Mouse (Mus musculus) stomach, embryonic 14.5 days (tissue): ENCODE results near the gene Naa40. TPM values are rescaled to one million over a fixed set of nuclear protein-coding genes. Genes with fewer than 3 reads are reported as not detected.
A peak's percentile ranks its signal among the peaks of the same experiment; 100 is the strongest.

Source experiments
- ATAC-seq: fragments of 200-750 bp; cut with Nextera tagmentation; 2 replicates; pipeline ENCODE4 v1.8.0; 2017; ENCODE audit warnings: low read depth, moderate TSS enrichment; ENCODE audit not compliant: insufficient number of reproducible peaks, insufficient read depth, low FRiP score
- H3K27ac ChIP-seq: fragments of 300-500 bp; sonication (generic); 2 replicates; pipeline ENCODE4 v1.5.1; 2014; ENCODE audit warnings: mild to moderate bottlenecking, low read length, moderate library complexity, mixed read lengths
- H3K27me3 ChIP-seq: fragments of 300-500 bp; sonication (generic); 2 replicates; pipeline ENCODE4 v1.6.1; 2014; ENCODE audit warnings: low read length, control low read depth, mixed read lengths; ENCODE audit not compliant: control insufficient read depth, insufficient read depth
- H3K36me3 ChIP-seq: fragments of 300-500 bp; sonication (generic); 2 replicates; pipeline ENCODE4 v1.6.1; 2014; ENCODE audit warnings: mild to moderate bottlenecking, control low read depth, low read length, moderate library complexity, mixed read lengths; ENCODE audit not compliant: control insufficient read depth, insufficient read depth
- H3K4me1 ChIP-seq: fragments of 300-500 bp; sonication (generic); 2 replicates; pipeline ENCODE4 v1.6.1; 2014; ENCODE audit warnings: low read length, control low read depth, mixed read lengths; ENCODE audit not compliant: control insufficient read depth, insufficient read depth
- H3K4me2 ChIP-seq: fragments of 300-500 bp; sonication (generic); replicated peaks from 2 replicates; pipeline ENCODE4 v1.6.1; 2014; ENCODE audit warnings: low read depth, low read length, control low read depth
- H3K4me3 ChIP-seq: fragments of 300-500 bp; sonication (generic); 2 replicates; pipeline ENCODE4 v1.5.1; 2014; ENCODE audit warnings: low read depth, low read length, control low read depth
- H3K9ac ChIP-seq: fragments of 300-500 bp; sonication (generic); replicated peaks from 2 replicates; pipeline ENCODE4 v1.6.1; 2014; ENCODE audit warnings: low read depth, mild to moderate bottlenecking, control low read depth, low read length, moderate library complexity, mixed read lengths
- H3K9me3 ChIP-seq: fragments of 300-500 bp; sonication (generic); 2 replicates; pipeline ENCODE4 v1.6.1; 2016; ENCODE audit warnings: low read depth, low read length, control low read depth; ENCODE audit not compliant: control insufficient read depth
- WGBS: fragments of 180-500 bp; shearing (Covaris S2); extraction: QIAGEN DNeasy Blood & Tissue Kit; methylation state at CpG from one replicate; pipeline ENCODE4 v1.1.7; 2014; 5-methylcytosine and 5-hydroxymethylcytosine counted together
- polyA plus RNA-seq: library from polyadenylated mRNA; unstranded; fragments of >200 nt; fragmentation: Nextera tagmentation; extraction: Ambion mirVana; gene quantifications from 2 replicates; pipeline ENCODE4 v1.2.1, GENCODE M21; 2014

Naa40 gene
- polyA plus RNA-seq, 1 experiment from 2014 or later: 59.6 TPM

DNA sequence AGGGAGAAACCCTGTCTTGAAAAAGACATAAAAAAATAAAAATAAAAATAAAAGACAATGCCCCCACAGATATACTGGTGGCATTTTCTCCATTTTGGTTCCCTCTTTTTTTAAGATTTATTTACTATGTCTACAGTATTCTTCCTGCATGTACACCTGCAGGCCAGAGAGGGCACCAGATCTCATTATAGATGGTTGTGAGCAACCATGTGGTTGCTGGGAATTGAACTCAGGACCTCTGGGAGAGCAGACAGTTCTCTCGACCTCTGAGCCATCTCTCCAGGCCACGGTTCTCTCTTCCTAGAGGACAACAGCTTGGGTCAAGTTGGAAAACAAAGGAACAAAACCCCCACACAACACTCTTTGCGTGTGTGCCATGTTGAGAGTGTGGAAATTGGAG, 21.0 kb upstream of the Naa40 start:
- H3K27me3 ChIP-seq: no peaks in the 10 kb centered on the region
- H3K9ac ChIP-seq: no peak overlapping the region
- WGBS: 98% methylated on average over 3 of the region's 3 CpGs
- H3K27ac ChIP-seq: no peak overlapping the region
- ATAC-seq: no peak
- H3K36me3 ChIP-seq: no peaks in the 10 kb centered on the region
- no peak overlapping the region for H3K4me3 ChIP-seq
- no peak overlapping the region for H3K4me2 ChIP-seq
- no peaks in the 10 kb centered on the region; the same call in 1 of the 2 replicates for H3K9me3 ChIP-seq
- peaks cover 28% of the 10 kb centered on the region for H3K4me1 ChIP-seq

DNA sequence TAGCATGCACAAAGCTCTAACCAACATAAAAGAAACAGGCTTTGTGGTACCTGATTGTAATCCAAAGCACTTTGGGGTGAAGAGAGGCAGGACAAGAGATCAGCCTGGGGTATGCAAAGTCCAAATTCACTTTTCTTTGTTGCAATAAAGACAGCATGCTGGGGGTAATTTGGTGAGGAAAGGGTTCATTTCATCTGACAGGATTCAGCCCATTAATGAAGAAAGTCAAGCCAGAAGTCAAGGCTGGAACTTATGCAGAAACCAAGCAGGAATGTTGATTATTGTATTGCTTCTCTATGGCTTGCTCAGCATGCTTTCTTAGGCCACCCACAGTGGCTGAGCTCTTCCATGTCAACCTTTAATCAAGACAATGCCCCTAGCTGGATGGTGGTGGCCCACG, 20.5 kb upstream of the Naa40 start:
- Histone ChIP-seq H3K27ac (no peak overlapping the region), H3K4me3 (no peak overlapping the region), H3K27me3 (no peaks in the 10 kb centered on the region), H3K4me2 (no peak overlapping the region), H3K36me3 (no peaks in the 10 kb centered on the region), H3K9ac (no peak overlapping the region), H3K4me1 (peaks cover 23% of the 10 kb centered on the region), H3K9me3 (no peaks in the 10 kb centered on the region; the same call in 1 of the 2 replicates)
- 93% methylated on average over 1 of the region's 1 CpGs for WGBS
- ATAC-seq: no peak

DNA sequence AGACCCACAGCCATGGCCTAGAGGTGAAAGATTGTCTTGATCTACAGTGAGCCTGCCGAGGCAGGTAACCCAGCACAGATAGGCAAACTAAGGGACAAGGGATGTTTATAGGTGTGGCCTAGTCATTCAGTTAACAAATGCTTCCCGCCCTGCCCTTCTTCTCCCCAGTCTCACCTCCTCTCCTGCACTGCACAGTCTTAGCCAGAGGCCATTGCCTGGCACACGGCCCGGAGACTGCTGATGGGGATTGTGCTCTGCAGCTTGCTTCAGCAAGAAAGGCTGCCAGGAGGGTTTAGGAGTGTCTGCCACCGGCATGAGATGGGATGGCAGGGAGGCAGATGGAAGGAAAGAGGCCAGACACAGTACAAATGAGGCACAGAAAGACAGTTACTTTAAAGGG, 16.9 kb upstream of the Naa40 start:
- H3K36me3 ChIP-seq: no peaks in the 10 kb centered on the region
- H3K9ac ChIP-seq: no peak overlapping the region
- 74% methylated on average over 5 of the region's 5 CpGs for WGBS
- ATAC-seq: no peak
- no peak overlapping the region for H3K27ac ChIP-seq
- no peak overlapping the region for H3K4me2 ChIP-seq
- no peak overlapping the region for H3K4me3 ChIP-seq
- no peaks in the 10 kb centered on the region; the same call in 1 of the 2 replicates for H3K9me3 ChIP-seq
- H3K4me1 ChIP-seq: no peaks in the 10 kb centered on the region
- no peaks in the 10 kb centered on the region for H3K27me3 ChIP-seq

DNA sequence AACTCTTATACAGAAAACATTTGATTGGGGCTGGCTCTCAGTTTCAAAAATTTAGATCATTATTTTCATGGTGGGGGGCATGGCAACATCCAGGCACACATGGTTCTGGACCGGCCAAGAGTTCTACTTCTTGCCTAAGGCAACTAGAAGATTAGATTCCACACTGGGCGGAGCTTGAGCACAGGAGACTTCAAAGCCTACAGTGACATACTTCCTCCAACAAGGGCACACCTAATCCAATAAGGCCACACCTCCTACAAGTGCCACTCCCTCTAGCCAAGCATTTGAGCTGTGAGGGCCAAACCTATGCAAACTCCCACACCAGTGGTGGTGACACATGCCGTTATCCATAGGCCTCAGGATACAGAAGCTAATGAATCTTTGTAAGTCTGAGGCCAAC, 5.0 kb upstream of the Naa40 start:
- H3K9me3 ChIP-seq: no peaks in the 10 kb centered on the region
- no peaks in the 10 kb centered on the region for H3K4me1 ChIP-seq
- H3K36me3 ChIP-seq: no peaks in the 10 kb centered on the region
- H3K4me3 ChIP-seq: no peak overlapping the region
- no peaks in the 10 kb centered on the region for H3K27me3 ChIP-seq
- 66% methylated on average over 3 of the region's 3 CpGs for WGBS
- no peak overlapping the region for H3K9ac ChIP-seq
- no peak overlapping the region for H3K4me2 ChIP-seq
- ATAC-seq: no peak
- H3K27ac ChIP-seq: no peak overlapping the region

DNA sequence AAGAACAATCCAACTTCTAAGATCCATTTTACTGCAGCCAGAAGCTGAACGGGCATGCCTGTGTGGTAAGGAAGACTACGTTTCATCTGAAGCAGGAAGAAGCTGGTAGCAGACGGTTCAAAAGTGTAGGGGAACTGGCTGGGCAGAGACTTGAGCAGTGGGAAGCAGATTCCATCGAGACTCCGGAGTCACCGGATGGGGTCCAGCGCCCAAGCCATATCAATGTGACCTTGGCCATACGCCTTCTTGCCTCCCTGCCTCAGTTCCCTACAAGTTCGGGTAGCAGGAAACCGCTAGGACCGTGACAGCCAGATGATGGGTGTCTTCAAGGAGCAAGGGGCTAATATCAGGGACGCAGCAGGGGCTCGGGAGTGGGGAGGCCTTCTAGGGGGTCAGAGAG, 692 bp downstream of the Naa40 start:
- WGBS: 4% methylated on average over 13 of the region's 13 CpGs
- Histone ChIP-seq H3K4me2 (peak overlapping the region; percentile 96), H3K27ac (peak overlapping the region; percentile 71), H3K27me3 (no peaks in the 10 kb centered on the region), H3K9me3 (no peaks in the 10 kb centered on the region), H3K36me3 (no peaks in the 10 kb centered on the region), H3K9ac (peak overlapping the region; percentile 72), H3K4me3 (peak overlapping the region; percentile 79), H3K4me1 (peaks cover 10% of the 10 kb centered on the region; the same call in 1 of the 2 replicates)
- no peak; the same call in 1 of the 2 replicates for ATAC-seq

DNA sequence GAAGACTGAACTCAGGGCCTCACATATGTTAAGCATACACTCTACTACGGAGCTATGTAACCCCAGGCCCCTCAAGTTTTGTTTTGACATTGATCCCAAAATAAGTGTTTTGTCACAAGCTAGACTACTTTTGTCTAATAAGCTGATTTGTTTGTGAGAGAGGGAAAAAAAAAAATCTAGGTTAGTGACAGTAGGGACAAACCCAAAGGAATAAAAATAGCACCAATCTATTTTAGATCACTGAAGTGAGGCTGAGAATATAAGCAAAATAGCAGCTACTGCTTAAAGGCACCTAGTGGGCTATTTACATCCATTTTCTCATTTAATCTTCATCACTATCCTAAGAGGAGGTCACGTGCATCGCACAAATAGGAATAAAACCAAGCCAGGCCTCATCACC, 1.4 kb downstream of the Naa40 start:
- no peaks in the 10 kb centered on the region for H3K27me3 ChIP-seq
- ATAC-seq: no peak
- peaks cover 10% of the 10 kb centered on the region; the same call in 1 of the 2 replicates for H3K4me1 ChIP-seq
- peak overlapping the region; percentile 79; the same call in 1 of the 2 replicates for H3K4me3 ChIP-seq
- no peaks in the 10 kb centered on the region for H3K9me3 ChIP-seq
- H3K4me2 ChIP-seq: peak overlapping the region; percentile 96
- H3K36me3 ChIP-seq: no peaks in the 10 kb centered on the region
- H3K9ac ChIP-seq: peak overlapping the region; percentile 72; the same call in 1 of the 2 replicates
- WGBS: 82% methylated on average over 3 of the region's 3 CpGs
- no peak overlapping the region for H3K27ac ChIP-seq

DNA sequence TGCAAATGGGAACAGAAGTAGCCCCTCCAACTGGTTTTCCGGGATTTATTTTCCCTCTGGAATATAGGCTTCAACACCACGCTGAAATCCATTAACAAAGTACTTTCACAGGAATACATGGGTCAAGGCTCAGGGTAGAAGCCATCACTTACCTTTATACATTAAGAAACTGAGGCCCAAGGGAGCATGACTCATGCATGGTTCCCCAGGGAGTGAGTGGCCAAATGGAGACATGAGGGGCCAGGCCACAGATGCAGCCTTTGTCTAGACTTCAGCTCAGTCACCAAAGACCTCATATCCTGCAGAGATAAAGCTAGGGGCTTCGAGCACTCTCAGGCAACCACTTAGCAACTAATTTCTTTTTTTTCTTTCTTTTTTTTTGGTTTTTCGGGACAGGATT, 4.2 kb downstream of the Naa40 start:
- Histone ChIP-seq H3K9ac (no peak overlapping the region), H3K4me2 (no peak overlapping the region), H3K27me3 (no peaks in the 10 kb centered on the region), H3K4me3 (no peak overlapping the region), H3K27ac (no peak overlapping the region), H3K4me1 (peaks cover 10% of the 10 kb centered on the region; the same call in 1 of the 2 replicates), H3K9me3 (no peaks in the 10 kb centered on the region), H3K36me3 (peaks cover 12% of the 10 kb centered on the region; the same call in 1 of the 2 replicates)
- 94% methylated on average over 4 of the region's 4 CpGs for WGBS
- no peak for ATAC-seq

DNA sequence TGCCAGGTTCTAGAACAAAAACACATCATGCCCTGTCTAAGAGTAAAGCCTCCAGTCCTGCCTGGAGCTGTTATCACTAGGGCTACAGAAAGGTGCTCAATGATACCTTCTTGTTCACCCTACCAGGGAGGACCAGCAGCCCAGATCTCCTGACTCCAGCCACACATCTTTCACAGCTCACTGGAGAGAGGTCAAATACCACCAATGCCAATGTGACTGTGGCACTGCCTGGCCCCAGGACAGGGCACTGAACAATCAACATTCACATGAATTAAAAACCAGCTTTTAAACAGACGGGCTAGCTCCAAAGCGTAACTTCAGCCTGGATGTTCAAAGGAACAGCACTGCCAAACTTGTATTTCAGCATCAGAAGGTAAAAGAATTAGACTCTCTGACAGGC, 5.0 kb downstream of the Naa40 start:
- H3K27ac ChIP-seq: no peak overlapping the region
- 94% methylated on average over 2 of the region's 2 CpGs for WGBS

DNA sequence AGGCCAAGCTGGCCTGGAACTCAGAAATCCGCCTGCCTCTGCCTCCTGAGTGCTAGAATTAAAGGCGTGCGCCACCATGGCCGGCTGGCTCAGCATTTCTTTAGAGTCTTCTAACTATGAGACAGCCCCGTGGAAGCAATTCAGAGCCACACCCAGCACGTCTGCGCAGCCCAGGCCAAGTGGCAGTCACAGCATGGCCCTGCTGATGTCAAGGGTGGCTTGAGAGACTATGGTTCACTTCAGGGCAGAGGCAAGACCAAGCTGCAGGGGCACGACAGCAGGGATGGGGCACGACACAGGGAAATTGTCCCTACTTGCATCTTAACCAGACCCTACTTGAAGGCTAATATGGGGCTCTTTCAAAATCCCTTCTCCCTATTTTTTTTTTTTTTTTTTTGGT, 5.5 kb downstream of the Naa40 start:
- Histone ChIP-seq H3K36me3 (peaks cover 20% of the 10 kb centered on the region; the same call in 1 of the 2 replicates), H3K9ac (no peak overlapping the region), H3K4me1 (peaks cover 10% of the 10 kb centered on the region; the same call in 1 of the 2 replicates), H3K4me3 (no peak overlapping the region), H3K27ac (no peak overlapping the region), H3K4me2 (no peak overlapping the region), H3K27me3 (no peaks in the 10 kb centered on the region), H3K9me3 (no peaks in the 10 kb centered on the region)
- 91% methylated on average over 9 of the region's 9 CpGs for WGBS
- ATAC-seq: no peak

More for the DNA sequence above, 5.0 kb downstream of the Naa40 start:
- Histone ChIP-seq H3K36me3 (peaks cover 17% of the 10 kb centered on the region; the same call in 1 of the 2 replicates), H3K4me2 (no peak overlapping the region), H3K9ac (no peak overlapping the region), H3K27me3 (no peaks in the 10 kb centered on the region), H3K9me3 (no peaks in the 10 kb centered on the region), H3K4me1 (peaks cover 10% of the 10 kb centered on the region; the same call in 1 of the 2 replicates), H3K4me3 (no peak overlapping the region)
- no peak for ATAC-seq
